Mouse (Mus musculus): ENCODE results near the gene Gfpt2. TPM values are rescaled to one million over a fixed set of nuclear protein-coding genes. Genes with fewer than 3 reads are reported as not detected.

Gfpt2 gene
- polyA plus RNA-seq, 2 experiments: 24.8 to 27.4 TPM

DNA sequence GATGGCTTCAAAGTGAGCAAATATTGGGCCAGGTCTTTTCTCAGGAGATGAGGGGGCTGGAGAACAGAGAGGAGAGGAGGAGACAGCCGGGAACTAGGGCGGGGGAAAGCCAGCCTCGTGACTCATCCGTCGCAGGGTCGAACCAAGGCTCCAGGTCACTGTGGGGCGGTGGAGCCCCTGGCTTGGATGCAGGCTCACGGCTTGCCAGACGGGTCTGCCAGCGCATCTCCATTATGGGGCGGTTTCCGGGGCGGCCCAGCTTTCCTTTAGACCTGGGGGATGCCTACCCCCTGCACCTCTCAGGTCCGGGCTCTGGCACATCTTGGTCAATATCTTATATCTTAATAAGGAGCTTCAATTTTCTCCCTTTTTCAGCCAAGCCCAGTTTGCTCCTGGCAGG is 847 bp upstream of the Gfpt2 start:
- no peak for TF ChIP-seq POLR2A (IDR thresholded peaks at IDR 0.05; ENCODE audit: borderline replicate concordance, extremely low read depth, insufficient read depth, insufficient read length)
- ATAC-seq (ENCODE audit: low FRiP score, low read depth) (no peak), DNase-seq (ENCODE audit: low spot score) (no peak)
- Histone ChIP-seq H3K4me1 (ENCODE audit: control insufficient read depth, insufficient read depth, low read length) (no peaks in the 10 kb centered on the region; the same call in 1 of the 2 replicates), H3K4me2 (replicated peaks; ENCODE audit: low read depth, low read length, severe bottlenecking) (no peak overlapping the region), H3K9ac (ENCODE audit: low read depth, low read length, severe bottlenecking) (no peak overlapping the region), H3K36me3 (ENCODE audit: control insufficient read depth, insufficient read depth, low read length) (no peaks in the 10 kb centered on the region), H3K9me3 (ENCODE audit: control insufficient read depth, low read length) (no peaks in the 10 kb centered on the region), H3K27me3 (ENCODE audit: control insufficient read depth, insufficient read depth, low read length) (no peaks in the 10 kb centered on the region), H3K27ac (replicated peaks; ENCODE audit: low read depth, low read length) (no peak overlapping the region), H3K4me3 (replicated peaks; ENCODE audit: low read length) (no peak overlapping the region)
- WGBS: 10% methylated on average over 14 of the region's 14 CpGs

GRCm38 (mm10) chr11:49794342-49795144 is 565 bp downstream of the Gfpt2 start:
- peak overlapping the region; percentile 83 for H3K4me2 ChIP-seq (replicated peaks; ENCODE audit: low read depth, low read length, severe bottlenecking)
- peak; percentile 64; the same call in 1 of the 2 replicates for ATAC-seq (ENCODE audit: low FRiP score, low read depth)
- H3K36me3 ChIP-seq (ENCODE audit: control insufficient read depth, insufficient read depth, low read length): peaks cover 8% of the 10 kb centered on the region
- H3K4me1 ChIP-seq (ENCODE audit: control insufficient read depth, insufficient read depth, low read length): no peaks in the 10 kb centered on the region; the same call in 1 of the 2 replicates
- TF ChIP-seq POLR2A (IDR thresholded peaks at IDR 0.05; ENCODE audit: borderline replicate concordance, extremely low read depth, insufficient read depth, insufficient read length): no peak
- no peaks in the 10 kb centered on the region for H3K27me3 ChIP-seq (ENCODE audit: control insufficient read depth, insufficient read depth, low read length)
- under 1% methylated on average over 36 of the region's 45 CpGs for WGBS
- H3K9ac ChIP-seq (ENCODE audit: low read depth, low read length, severe bottlenecking): peak overlapping the region; percentile 74
- H3K4me3 ChIP-seq (replicated peaks; ENCODE audit: low read length): peak overlapping the region; percentile 70
- DNase-seq (ENCODE audit: low spot score): peak; percentile 45
- no peaks in the 10 kb centered on the region for H3K9me3 ChIP-seq (ENCODE audit: control insufficient read depth, low read length)
- peak overlapping the region; percentile 82 for H3K27ac ChIP-seq (replicated peaks; ENCODE audit: low read depth, low read length)

GRCm38 (mm10) chr11:49798931-49799330 is 5.0 kb downstream of the Gfpt2 start:
- WGBS: 96% methylated on average over 6 of the region's 6 CpGs
- TF ChIP-seq POLR2A (IDR thresholded peaks at IDR 0.05; ENCODE audit: borderline replicate concordance, extremely low read depth, insufficient read depth, insufficient read length): no peak
- Histone ChIP-seq H3K27ac (replicated peaks; ENCODE audit: low read depth, low read length) (no peak overlapping the region), H3K4me3 (replicated peaks; ENCODE audit: low read length) (no peak overlapping the region), H3K36me3 (ENCODE audit: control insufficient read depth, insufficient read depth, low read length) (peaks cover 12% of the 10 kb centered on the region), H3K9me3 (ENCODE audit: control insufficient read depth, low read length) (no peaks in the 10 kb centered on the region), H3K9ac (ENCODE audit: low read depth, low read length, severe bottlenecking) (no peak overlapping the region), H3K27me3 (ENCODE audit: control insufficient read depth, insufficient read depth, low read length) (no peaks in the 10 kb centered on the region), H3K4me1 (ENCODE audit: control insufficient read depth, insufficient read depth, low read length) (peaks cover 14% of the 10 kb centered on the region; the same call in 1 of the 2 replicates), H3K4me2 (replicated peaks; ENCODE audit: low read depth, low read length, severe bottlenecking) (no peak overlapping the region)
- DNase-seq (ENCODE audit: low spot score) (no peak), ATAC-seq (ENCODE audit: low FRiP score, low read depth) (no peak)

DNA sequence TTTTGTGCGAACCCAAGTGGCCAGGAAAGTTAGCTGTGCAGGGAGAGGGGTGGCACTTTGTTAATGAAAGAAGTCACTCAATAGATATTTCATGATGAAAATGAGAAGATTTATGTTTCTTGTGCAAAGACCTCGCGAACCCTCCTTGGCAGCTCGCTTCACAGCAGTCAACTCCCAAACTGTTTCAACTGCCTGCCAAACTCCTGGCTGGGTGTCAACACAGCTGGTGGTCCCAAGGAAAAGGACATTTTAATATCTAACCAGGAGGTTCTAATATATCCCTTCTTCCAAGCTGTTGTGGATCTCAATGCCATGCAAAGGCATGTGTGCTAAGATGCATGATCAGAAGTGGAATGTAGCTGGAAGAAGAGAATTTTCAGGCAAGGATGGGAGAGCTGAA is 7.5 kb downstream of the Gfpt2 start:
- ATAC-seq (ENCODE audit: low FRiP score, low read depth): no peak
- Histone ChIP-seq H3K9me3 (ENCODE audit: control insufficient read depth, low read length) (no peaks in the 10 kb centered on the region), H3K27me3 (ENCODE audit: control insufficient read depth, insufficient read depth, low read length) (no peaks in the 10 kb centered on the region), H3K4me3 (replicated peaks; ENCODE audit: low read length) (no peak overlapping the region), H3K4me1 (ENCODE audit: control insufficient read depth, insufficient read depth, low read length) (peaks cover 14% of the 10 kb centered on the region; the same call in 1 of the 2 replicates), H3K36me3 (ENCODE audit: control insufficient read depth, insufficient read depth, low read length) (peaks cover 12% of the 10 kb centered on the region), H3K4me2 (replicated peaks; ENCODE audit: low read depth, low read length, severe bottlenecking) (no peak overlapping the region), H3K27ac (replicated peaks; ENCODE audit: low read depth, low read length) (no peak overlapping the region), H3K9ac (ENCODE audit: low read depth, low read length, severe bottlenecking) (no peak overlapping the region)
- DNase-seq (ENCODE audit: low spot score): peak; percentile 8
- 62% methylated on average over 4 of the region's 4 CpGs for WGBS
- TF ChIP-seq POLR2A (IDR thresholded peaks at IDR 0.05; ENCODE audit: borderline replicate concordance, extremely low read depth, insufficient read depth, insufficient read length): no peak

DNA sequence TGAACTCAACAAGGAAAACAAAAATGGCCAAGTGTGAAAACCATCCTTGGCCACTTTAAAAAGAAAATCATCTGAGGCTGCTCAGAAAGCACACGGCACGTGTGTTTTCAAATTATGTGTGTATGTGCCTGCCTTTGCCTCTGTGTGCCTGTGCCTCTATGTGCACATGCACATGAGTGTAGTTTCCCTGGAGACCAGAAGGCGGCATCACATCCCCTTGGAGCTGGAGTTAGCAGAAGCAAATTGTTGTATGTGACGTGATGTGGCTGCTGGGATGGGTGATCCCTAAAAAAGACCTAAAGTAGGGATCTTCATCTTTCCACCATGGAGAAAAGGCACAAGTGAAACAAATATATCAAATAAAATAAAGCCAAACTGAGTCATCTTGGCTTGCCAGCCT is 9.8 kb downstream of the Gfpt2 start:
- Histone ChIP-seq H3K27ac (replicated peaks; ENCODE audit: low read depth, low read length) (no peak overlapping the region), H3K9ac (ENCODE audit: low read depth, low read length, severe bottlenecking) (no peak overlapping the region), H3K4me1 (ENCODE audit: control insufficient read depth, insufficient read depth, low read length) (peaks cover 14% of the 10 kb centered on the region; the same call in 1 of the 2 replicates), H3K4me3 (replicated peaks; ENCODE audit: low read length) (no peak overlapping the region), H3K36me3 (ENCODE audit: control insufficient read depth, insufficient read depth, low read length) (peaks cover 19% of the 10 kb centered on the region), H3K9me3 (ENCODE audit: control insufficient read depth, low read length) (no peaks in the 10 kb centered on the region), H3K27me3 (ENCODE audit: control insufficient read depth, insufficient read depth, low read length) (no peaks in the 10 kb centered on the region), H3K4me2 (replicated peaks; ENCODE audit: low read depth, low read length, severe bottlenecking) (no peak overlapping the region)
- WGBS: 93% methylated on average over 4 of the region's 4 CpGs
- ATAC-seq (ENCODE audit: low FRiP score, low read depth): no peak
- TF ChIP-seq POLR2A (IDR thresholded peaks at IDR 0.05; ENCODE audit: borderline replicate concordance, extremely low read depth, insufficient read depth, insufficient read length): no peak
- DNase-seq (ENCODE audit: low spot score): no peak
